Mouse (Mus musculus) MEL (cell line): Measurements from ENCODE around the gene Proser2. TPM values are rescaled to one million over a fixed set of nuclear protein-coding genes. Genes with fewer than 3 reads are reported as not detected.

Experiments used
- DNase-seq: peaks from one replicate; pipeline ENCODE4 v3.0.0; 2011; ENCODE audit warnings: low read depth, low spot score
- H3K27ac ChIP-seq: 2 replicates; pipeline ENCODE4 v1.5.1; 2012; ENCODE audit warnings: low read depth, mild to moderate bottlenecking, control low read depth, low read length, moderate library complexity; ENCODE audit not compliant: control insufficient read depth
- H3K27me3 ChIP-seq, 2 experiments: fragments of 150-350 bp in 1 of 2; sonication (generic) in 1 of 2; 2 replicates each; pipeline ENCODE4 v1.6.1; 2012; ENCODE audit warnings: low read length in 2 of 2, mild to moderate bottlenecking in 2 of 2, improper control_type of control experiment in 1 of 2, moderate library complexity in 1 of 2; ENCODE audit not compliant: insufficient read depth in 2 of 2, control insufficient read depth in 1 of 2
- H3K36me3 ChIP-seq, 2 experiments: 2 replicates each; pipeline ENCODE4 v1.6.1; 2012 to 2014; ENCODE audit warnings: low read length in 2 of 2, improper control_type of control experiment in 1 of 2, inconsistent platforms in 1 of 2, mild to moderate bottlenecking in 1 of 2; ENCODE audit not compliant: insufficient read depth in 2 of 2, control insufficient read depth in 1 of 2
- H3K4me1 ChIP-seq, 2 experiments: fragments of 150-350 bp in 1 of 2; sonication (generic) in 1 of 2; 2 replicates each; pipeline ENCODE4 v1.6.1; 2012; ENCODE audit warnings: low read length in 2 of 2, improper control_type of control experiment in 1 of 2, mild to moderate bottlenecking in 1 of 2; ENCODE audit not compliant: insufficient read depth in 2 of 2, control insufficient read depth in 1 of 2
- H3K4me3 ChIP-seq, 2 experiments: fragments of 150-350 bp in 1 of 2; sonication (generic) in 1 of 2; 2 replicates each; pipeline ENCODE4 v1.5.1; 2012; ENCODE audit warnings: low read depth in 2 of 2, low read length in 2 of 2, mild to moderate bottlenecking in 2 of 2, moderate library complexity in 2 of 2, control low read depth in 1 of 2, improper control_type of control experiment in 1 of 2; ENCODE audit not compliant: control insufficient read depth in 1 of 2, insufficient read depth in 1 of 2
- H3K79me2 ChIP-seq: 2 replicates; pipeline ENCODE4 v1.6.1; 2012; ENCODE audit warnings: mild to moderate bottlenecking, low read length, moderate library complexity; ENCODE audit not compliant: control insufficient read depth, poor library complexity, insufficient read depth
- H3K9ac ChIP-seq: 2 replicates; pipeline ENCODE4 v1.6.1; 2012; ENCODE audit warnings: low read depth, mild to moderate bottlenecking, control low read depth, low read length, moderate library complexity; ENCODE audit not compliant: control insufficient read depth, poor library complexity, severe bottlenecking
- H3K9me3 ChIP-seq: fragments of 150-350 bp; sonication (generic); replicated peaks from 2 replicates; pipeline ENCODE4 v1.6.1; 2012; ENCODE audit warnings: mild to moderate bottlenecking, low read length, improper control_type of control experiment, moderate library complexity; ENCODE audit not compliant: insufficient read depth
- BHLHE40 ChIP-seq: IDR thresholded peaks from 2 replicates; pipeline ENCODE4 v1.6.1; 2012; ENCODE audit warnings: low read depth, mild to moderate bottlenecking, inconsistent platforms, low read length, improper control_type of control experiment, borderline replicate concordance
- CHD1 ChIP-seq: IDR thresholded peaks from 2 replicates; pipeline ENCODE4 v1.6.1; 2012; ENCODE audit warnings: low read depth, mild to moderate bottlenecking, inconsistent platforms, low read length, improper control_type of control experiment
- CTCF ChIP-seq, 3 experiments: IDR thresholded peaks in 2 of 3; conservative IDR thresholded peaks in 1 of 3; 2 replicates each; pipeline ENCODE4 v1.5.1; 2011 to 2012; ENCODE audit warnings: low read length in 3 of 3, low read depth in 2 of 3, mild to moderate bottlenecking in 2 of 3, improper control_type of control experiment in 1 of 3, inconsistent platforms in 1 of 3, mixed read lengths in 1 of 3, moderate library complexity in 1 of 3; ENCODE audit not compliant: control insufficient read depth in 1 of 3, insufficient read depth in 1 of 3, poor library complexity in 1 of 3, severe bottlenecking in 1 of 3
- E2F4 ChIP-seq: IDR thresholded peaks from 2 replicates; pipeline ENCODE4 v1.6.1; 2011; ENCODE audit warnings: low read depth, low read length, improper control_type of control experiment, borderline replicate concordance
- ELF1 ChIP-seq: IDR thresholded peaks from 2 replicates; pipeline ENCODE4 v1.6.1; 2014; ENCODE audit warnings: low read depth, mild to moderate bottlenecking, inconsistent platforms, low read length, improper control_type of control experiment, moderate library complexity
- EP300 ChIP-seq, 2 experiments: IDR thresholded peaks; 2 replicates each; pipeline ENCODE4 v1.6.1; 2011; ENCODE audit warnings: improper control_type of control experiment in 2 of 2, low read length in 2 of 2, low read depth in 1 of 2, mild to moderate bottlenecking in 1 of 2
- GABPA ChIP-seq: IDR thresholded peaks from 2 replicates; pipeline ENCODE4 v1.6.1; 2012; ENCODE audit warnings: low read depth, mild to moderate bottlenecking, inconsistent platforms, low read length, improper control_type of control experiment, moderate library complexity
- JUND ChIP-seq: IDR thresholded peaks from 2 replicates; pipeline ENCODE4 v1.6.1; 2011; ENCODE audit warnings: low read depth, mild to moderate bottlenecking, improper control_type of control experiment, low read length
- MAFK ChIP-seq: IDR thresholded peaks from 2 replicates; pipeline ENCODE4 v1.6.1; 2011; ENCODE audit warnings: low read depth, mild to moderate bottlenecking, low read length, improper control_type of control experiment, borderline replicate concordance
- MAX ChIP-seq: IDR thresholded peaks from 2 replicates; pipeline ENCODE4 v1.6.1; 2011; ENCODE audit warnings: low read length, improper control_type of control experiment
- MEF2A ChIP-seq: IDR thresholded peaks from 2 replicates; pipeline ENCODE4 v1.6.1; 2014; ENCODE audit warnings: low read depth, mild to moderate bottlenecking, inconsistent platforms, low read length, improper control_type of control experiment; ENCODE audit not compliant: poor library complexity, insufficient replicate concordance, severe bottlenecking; ENCODE audit errors: extremely low read depth
- MXI1 ChIP-seq: IDR thresholded peaks from 2 replicates; pipeline ENCODE4 v1.6.1; 2011; ENCODE audit warnings: mild to moderate bottlenecking, low read depth, low read length, improper control_type of control experiment
- NRF1 ChIP-seq: IDR thresholded peaks from 2 replicates; pipeline ENCODE4 v1.6.1; 2014; ENCODE audit warnings: low read depth, mild to moderate bottlenecking, inconsistent platforms, low read length, improper control_type of control experiment, moderate library complexity; ENCODE audit not compliant: poor library complexity, insufficient read depth, severe bottlenecking
- POLR2AphosphoS2 ChIP-seq: IDR thresholded peaks from 2 replicates; pipeline ENCODE4 v1.6.1; 2011; ENCODE audit warnings: low read length, improper control_type of control experiment
- UBTF ChIP-seq: IDR thresholded peaks from 2 replicates; pipeline ENCODE4 v1.6.1; 2012; ENCODE audit warnings: low read depth, mild to moderate bottlenecking, inconsistent platforms, low read length, improper control_type of control experiment, moderate library complexity, borderline replicate concordance; ENCODE audit not compliant: insufficient read depth
- USF1 ChIP-seq: IDR thresholded peaks from 2 replicates; pipeline ENCODE4 v1.6.1; 2014; ENCODE audit warnings: low read depth, mild to moderate bottlenecking, inconsistent platforms, low read length, improper control_type of control experiment, moderate library complexity
- USF2 ChIP-seq, 2 experiments: IDR thresholded peaks; 2 replicates each; pipeline ENCODE4 v1.6.1; 2011 to 2012; ENCODE audit warnings: improper control_type of control experiment in 2 of 2, low read length in 2 of 2, borderline replicate concordance in 1 of 2, inconsistent platforms in 1 of 2, low read depth in 1 of 2, mild to moderate bottlenecking in 1 of 2; ENCODE audit not compliant: insufficient read depth in 1 of 2
- ZC3H11A ChIP-seq: IDR thresholded peaks from 2 replicates; pipeline ENCODE4 v1.6.1; 2012; ENCODE audit warnings: low read depth, mild to moderate bottlenecking, inconsistent platforms, low read length, improper control_type of control experiment
- ZMIZ1 ChIP-seq: IDR thresholded peaks from 2 replicates; pipeline ENCODE4 v1.6.1; 2012; ENCODE audit warnings: low read depth, mild to moderate bottlenecking, inconsistent platforms, low read length, improper control_type of control experiment, moderate library complexity
- ZNF384 ChIP-seq: IDR thresholded peaks from 2 replicates; pipeline ENCODE4 v1.6.1; 2012; ENCODE audit warnings: low read depth, mild to moderate bottlenecking, inconsistent platforms, low read length, improper control_type of control experiment
- polyA plus RNA-seq, 2 experiments: library from polyadenylated mRNA; stranded (reverse) in 1 of 2; unstranded in 1 of 2; fragments of >175 nt in 1 of 2; fragments of >200 nt in 1 of 2; gene quantifications; 2 replicates each; pipeline versions ENCODE4 v1.2.1 to v1.2.4; 2012; ENCODE audit warnings: low replicate concordance in 2 of 2, low read depth in 1 of 2; ENCODE audit not compliant: insufficient read length in 2 of 2, insufficient read depth in 1 of 2, missing spikeins in 1 of 2
- total RNA-seq: library from RNA; depleted of rRNA; stranded (reverse); fragments of 300-350 nt; gene quantifications from 2 replicates; pipeline ENCODE4 v1.2.3, GENCODE M21; 2012

Proser2 gene
- total and polyA plus RNA-seq, 3 experiments, result not detected

DNA sequence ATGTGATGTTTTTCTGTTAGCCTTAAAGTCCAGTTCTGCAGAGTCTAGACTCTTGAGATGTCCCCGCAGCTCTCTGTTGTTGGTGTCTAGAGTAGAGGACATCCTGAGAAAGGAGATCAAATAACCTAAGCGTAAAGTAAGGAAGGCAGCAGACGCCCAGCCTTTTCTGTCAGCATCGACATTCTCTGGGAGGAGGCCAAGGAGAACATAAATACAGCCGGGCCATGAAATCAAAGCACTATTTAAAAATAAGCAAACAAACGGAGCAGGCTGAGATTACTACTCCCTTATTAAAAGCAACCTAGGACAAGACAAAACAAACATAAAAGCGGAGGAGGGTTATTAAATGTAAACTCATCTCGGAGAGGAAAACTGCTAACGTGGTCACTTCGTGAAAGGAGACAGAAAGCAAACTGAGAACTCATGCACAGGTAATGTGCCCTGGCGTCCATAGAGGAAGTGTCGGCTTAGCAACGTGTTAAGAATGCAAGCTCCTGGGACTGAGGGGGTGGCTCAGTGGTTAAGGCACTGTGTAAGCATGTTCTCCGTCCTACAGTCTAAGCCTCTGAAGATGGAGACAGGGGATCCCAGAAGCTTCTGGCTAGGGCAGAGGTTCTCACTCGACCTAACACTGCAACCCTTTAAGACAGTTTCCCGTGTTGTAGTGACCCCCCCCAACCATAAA, 34.7 kb upstream of the Proser2 start:
- Histone ChIP-seq H3K9ac (no peak overlapping the region), H3K9me3 (no peaks in the 10 kb centered on the region), H3K4me1 (peaks cover 0 to under 1% of the 10 kb centered on the region in 2 experiments; a peak in 1 of 4 replicates), H3K79me2 (no peaks in the 10 kb centered on the region), H3K27me3 (no peaks in the 10 kb centered on the region), H3K4me3 (no peak overlapping the region), H3K27ac (no peak overlapping the region), H3K36me3 (no peaks in the 10 kb centered on the region; a peak in 1 of 4 replicates)
- no peak for DNase-seq
- TF ChIP-seq POLR2AphosphoS2, result no peak
- no peak for TF ChIP-seq MAFK
- TF ChIP-seq ZNF384, result no peak
- no peak for TF ChIP-seq CTCF (IDR thresholded peaks at IDR 0.05 in 2 of 3, conservative IDR thresholded peaks at IDR 0.05 in 1 of 3; ENCODE audit: control insufficient read depth in 1 of 3, insufficient read depth in 1 of 3, low read depth in 2 of 3, low read length in 3 of 3, poor library complexity in 1 of 3, severe bottlenecking in 1 of 3)
- no peak for TF ChIP-seq JUND
- no peak for TF ChIP-seq EP300 (IDR thresholded peaks at IDR 0.05; ENCODE audit: low read depth in 1 of 2, low read length in 2 of 2)
- no peak for TF ChIP-seq E2F4
- no peak for TF ChIP-seq ZC3H11A
- TF ChIP-seq NRF1, result no peak
- no peak for TF ChIP-seq USF1
- TF ChIP-seq ZMIZ1, result no peak
- no peak for TF ChIP-seq MXI1
- TF ChIP-seq USF2 (IDR thresholded peaks at IDR 0.05; ENCODE audit: borderline replicate concordance in 1 of 2, insufficient read depth in 1 of 2, low read depth in 1 of 2, low read length in 2 of 2), result no peak
- TF ChIP-seq ELF1, result no peak
- no peak for TF ChIP-seq MEF2A
- TF ChIP-seq BHLHE40, result no peak
- TF ChIP-seq UBTF, result no peak
- no peak for TF ChIP-seq MAX
- TF ChIP-seq GABPA, result no peak
- TF ChIP-seq CHD1, result no peak
